Mouse (Mus musculus) stomach, embryonic 16.5 days (tissue): ENCODE results near the gene Hapln4. TPM values are rescaled to one million over a fixed set of nuclear protein-coding genes. Genes with fewer than 3 reads are reported as not detected.
A peak's percentile ranks its signal among the peaks of the same experiment; 100 is the strongest.
"Not testable (repeated sequence)": the region's sequence is repeated elsewhere in the genome, so short reads cannot be mapped to it uniquely, and the experiment has no call there.

Source experiments
- ATAC-seq: fragments of 200-750 bp; cut with Nextera tagmentation; 2 replicates; pipeline ENCODE4 v1.8.0; 2017; ENCODE audit warnings: moderate number of reproducible peaks, moderate TSS enrichment; ENCODE audit not compliant: insufficient read depth, low FRiP score
- H3K27ac ChIP-seq: fragments of 300-500 bp; sonication (generic); 2 replicates; pipeline ENCODE4 v1.5.1; 2014; ENCODE audit warnings: low read length
- H3K27me3 ChIP-seq: fragments of 300-500 bp; sonication (generic); 2 replicates; pipeline ENCODE4 v1.6.1; 2014; ENCODE audit warnings: low read length, control low read depth, mixed read lengths; ENCODE audit not compliant: control insufficient read depth, insufficient read depth
- H3K36me3 ChIP-seq: fragments of 300-500 bp; sonication (generic); 2 replicates; pipeline ENCODE4 v1.6.1; 2014; ENCODE audit warnings: low read length; ENCODE audit not compliant: control insufficient read depth, insufficient read depth
- H3K4me1 ChIP-seq: fragments of 300-500 bp; sonication (generic); 2 replicates; pipeline ENCODE4 v1.6.1; 2014; ENCODE audit warnings: low read length, control low read depth, mixed read lengths; ENCODE audit not compliant: control insufficient read depth, insufficient read depth
- H3K4me2 ChIP-seq: fragments of 300-500 bp; sonication (generic); 2 replicates; pipeline ENCODE4 v1.6.1; 2014; ENCODE audit warnings: low read depth, low read length, mixed read lengths
- H3K4me3 ChIP-seq: fragments of 300-500 bp; sonication (generic); replicated peaks from 2 replicates; pipeline ENCODE4 v1.5.1; 2014; ENCODE audit warnings: mild to moderate bottlenecking, low read length
- H3K9ac ChIP-seq: fragments of 300-500 bp; sonication (generic); 2 replicates; pipeline ENCODE4 v1.6.1; 2014; ENCODE audit warnings: low read length
- H3K9me3 ChIP-seq: fragments of 300-500 bp; sonication (generic); replicated peaks from 2 replicates; pipeline ENCODE4 v1.6.1; 2016; ENCODE audit warnings: low read length, control low read depth; ENCODE audit not compliant: control insufficient read depth
- WGBS: fragments of 180-500 bp; shearing (Covaris S2); extraction: QIAGEN DNeasy Blood & Tissue Kit; methylation state at CpG from one replicate; pipeline ENCODE4 v1.1.7; 2014; 5-methylcytosine and 5-hydroxymethylcytosine counted together
- polyA plus RNA-seq: library from polyadenylated mRNA; unstranded; fragments of >200 nt; fragmentation: Nextera tagmentation; extraction: Ambion mirVana; gene quantifications from 2 replicates; pipeline ENCODE4 v1.2.1, GENCODE M21; 2015

Gene Hapln4
- polyA plus RNA-seq, result 0.28 TPM in 1 of 2 replicates, not detected in the other

DNA sequence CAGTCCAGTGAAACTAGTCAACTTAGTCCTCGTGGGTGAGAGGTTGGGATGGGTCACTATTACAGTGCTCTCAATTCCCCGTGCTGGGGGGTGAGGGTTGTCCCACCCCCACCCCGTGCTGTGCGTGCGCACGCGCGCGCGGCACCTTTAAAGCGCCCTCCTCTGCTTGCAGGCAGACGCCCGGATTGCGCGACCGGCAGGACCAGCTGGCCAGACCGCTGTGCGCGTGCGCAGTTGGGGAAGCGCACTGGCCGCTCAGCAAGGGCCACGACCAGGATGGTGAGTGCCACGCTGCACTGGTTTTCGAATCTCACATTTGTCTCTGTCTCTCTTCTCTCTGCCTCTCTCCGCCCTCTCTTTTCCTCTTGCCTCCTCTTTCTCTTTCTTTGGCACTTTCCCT is at the start of gene Hapln4:
Gene Hapln4, plus strand, starts transcription at position 173 of the 400 bp plus-strand sequence.
- Histone ChIP-seq H3K9ac (peak within 1 kb of the TSS; percentile 49; the same call in 1 of the 2 replicates), H3K4me1 (peaks cover 13% of the 10 kb centered on the region), H3K27ac (no peak within 1 kb of the TSS), H3K36me3 (no peaks in the 10 kb centered on the region), H3K27me3 (peaks cover 64% of the 10 kb centered on the region), H3K4me2 (peak within 1 kb of the TSS; percentile 67), H3K4me3 (peak within 1 kb of the TSS; percentile 42), H3K9me3 (no peaks in the 10 kb centered on the region)
- no peak for ATAC-seq
- WGBS, result under 1% methylated on average over 26 of the region's 26 CpGs

- no peaks in the 10 kb centered on the region for H3K27me3 ChIP-seq
- no peak overlapping the region for H3K4me2 ChIP-seq
- H3K36me3 ChIP-seq, result no peaks in the 10 kb centered on the region
- no peak overlapping the region for H3K9ac ChIP-seq
- no peak for ATAC-seq
- H3K9me3 ChIP-seq, result no peaks in the 10 kb centered on the region
- no peak overlapping the region for H3K27ac ChIP-seq
- H3K4me1 ChIP-seq, result peaks cover 20% of the 10 kb centered on the region
- no peak overlapping the region for H3K4me3 ChIP-seq
- 83% methylated on average over 1 of the region's 1 CpGs for WGBS
Measured at GRCm38 (mm10) chr8:70037994-70038393, 45.3 kb upstream of the Hapln4 start.

- H3K36me3 ChIP-seq, result 0 out of 2 replicates have a peak, but pooled peaks cover 3% of the 10 kb centered on the region
- H3K4me2 ChIP-seq, result peak overlapping the region; percentile 97
- H3K4me1 ChIP-seq, result peaks cover 31% of the 10 kb centered on the region
- ATAC-seq, result peak; percentile 23; the same call in 1 of the 2 replicates
- peak overlapping the region; percentile 93 for H3K9ac ChIP-seq
- H3K27ac ChIP-seq, result peak overlapping the region; percentile 15; the same call in 1 of the 2 replicates
- WGBS, result 1% methylated on average over 47 of the region's 47 CpGs
- H3K9me3 ChIP-seq, result no peaks in the 10 kb centered on the region
- H3K27me3 ChIP-seq, result no peaks in the 10 kb centered on the region
- peak overlapping the region; percentile 99 for H3K4me3 ChIP-seq
Measured at GRCm38 (mm10) chr8:70041885-70042546, 41.2 kb upstream of the Hapln4 start.

GRCm38 (mm10) chr8:70042583-70043455 is 40.4 kb upstream of the Hapln4 start, which contains the start of the genes Mau2 and Sugp1:
Mau2 (minus strand) TSS chr8:70042734.
Sugp1 (plus strand) TSS chr8:70042813.
- H3K27ac ChIP-seq, result peak within 1 kb of the TSS; percentile 82
- ATAC-seq, result peak; percentile 96
- no peaks in the 10 kb centered on the region for H3K9me3 ChIP-seq
- H3K36me3 ChIP-seq, result 0 out of 2 replicates have a peak, but pooled peaks cover 3% of the 10 kb centered on the region
- peak within 1 kb of the TSS; percentile 93 for H3K9ac ChIP-seq
- H3K4me1 ChIP-seq, result peaks cover 34% of the 10 kb centered on the region
- under 1% methylated on average over 65 of the region's 65 CpGs for WGBS
- no peaks in the 10 kb centered on the region for H3K27me3 ChIP-seq
- H3K4me3 ChIP-seq, result peak within 1 kb of the TSS; percentile 99
- H3K4me2 ChIP-seq, result peak within 1 kb of the TSS; percentile 97

GRCm38 (mm10) chr8:70043996-70044395 is 39.3 kb upstream of the Hapln4 start:
- no peaks in the 10 kb centered on the region for H3K27me3 ChIP-seq
- H3K9ac ChIP-seq, result no peak overlapping the region
- H3K4me3 ChIP-seq, result peak overlapping the region; percentile 99
- no peak overlapping the region for H3K27ac ChIP-seq
- no peak for ATAC-seq
- H3K9me3 ChIP-seq, result no peaks in the 10 kb centered on the region
- 89% methylated on average over 5 of the region's 5 CpGs for WGBS
- peak overlapping the region; percentile 95 for H3K4me2 ChIP-seq
- H3K4me1 ChIP-seq, result peaks cover 34% of the 10 kb centered on the region
- 0 out of 2 replicates have a peak, but pooled peaks cover 3% of the 10 kb centered on the region for H3K36me3 ChIP-seq

DNA sequence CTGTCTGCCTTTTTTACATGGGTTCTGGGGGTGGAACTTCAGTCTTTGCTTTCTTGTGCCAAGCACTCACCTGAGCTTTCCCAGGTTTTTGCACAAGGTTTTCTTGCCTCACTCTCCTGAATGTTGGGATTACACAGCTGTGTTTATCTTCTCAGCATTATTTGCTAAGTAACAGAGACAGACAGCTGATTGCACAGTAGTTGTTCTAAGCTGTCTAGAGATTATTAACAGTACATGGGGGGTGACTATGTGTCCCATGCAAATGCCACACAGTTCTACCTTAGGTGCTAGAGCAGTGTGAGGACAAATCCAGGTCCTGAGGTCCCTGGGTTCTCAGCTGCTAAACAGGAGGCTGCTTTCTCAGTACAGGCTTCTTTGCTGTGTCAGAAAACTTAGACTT is 33.6 kb upstream of the Hapln4 start:
- Histone ChIP-seq H3K4me1 (0 out of 2 replicates have a peak, but pooled peaks cover 5% of the 10 kb centered on the region), H3K4me2 (no peak overlapping the region)

DNA sequence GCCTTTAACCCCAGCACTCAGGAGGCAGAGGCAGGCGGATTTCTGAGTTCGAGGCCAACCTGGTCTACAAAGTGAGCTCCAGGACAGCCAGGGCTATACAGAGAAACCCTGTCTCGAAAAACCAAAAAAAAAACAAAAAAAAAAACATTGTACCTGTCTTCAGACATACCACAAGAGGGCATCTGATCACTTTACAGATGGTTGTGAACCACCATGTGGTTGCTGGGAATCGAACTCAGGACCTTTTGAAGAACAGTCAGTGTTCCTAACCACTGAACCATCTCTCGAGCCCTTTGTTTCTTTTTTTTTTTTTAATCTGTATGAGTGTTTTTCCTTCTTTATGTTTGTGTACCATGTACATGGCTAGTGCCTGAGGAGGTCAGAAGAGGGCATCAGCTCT is 32.8 kb upstream of the Hapln4 start:
- ATAC-seq, H3K9ac ChIP-seq, H3K27me3 ChIP-seq, H3K27ac ChIP-seq, H3K9me3 ChIP-seq, H3K4me2 ChIP-seq, H3K4me3 ChIP-seq, H3K4me1 ChIP-seq: not testable (repeated sequence)
- H3K36me3 ChIP-seq, result peaks cover 18% of the 10 kb centered on the region
- WGBS, result 91% methylated on average over 5 of the region's 5 CpGs

More for the DNA sequence above, 33.6 kb upstream of the Hapln4 start:
- H3K36me3 ChIP-seq, result peaks cover 18% of the 10 kb centered on the region
- H3K9me3 ChIP-seq, result no peaks in the 10 kb centered on the region
- H3K4me3 ChIP-seq, result no peak overlapping the region
- no peak for ATAC-seq
- H3K9ac ChIP-seq, result no peak overlapping the region
- H3K27ac ChIP-seq, result no peak overlapping the region
- H3K27me3 ChIP-seq, result no peaks in the 10 kb centered on the region

DNA sequence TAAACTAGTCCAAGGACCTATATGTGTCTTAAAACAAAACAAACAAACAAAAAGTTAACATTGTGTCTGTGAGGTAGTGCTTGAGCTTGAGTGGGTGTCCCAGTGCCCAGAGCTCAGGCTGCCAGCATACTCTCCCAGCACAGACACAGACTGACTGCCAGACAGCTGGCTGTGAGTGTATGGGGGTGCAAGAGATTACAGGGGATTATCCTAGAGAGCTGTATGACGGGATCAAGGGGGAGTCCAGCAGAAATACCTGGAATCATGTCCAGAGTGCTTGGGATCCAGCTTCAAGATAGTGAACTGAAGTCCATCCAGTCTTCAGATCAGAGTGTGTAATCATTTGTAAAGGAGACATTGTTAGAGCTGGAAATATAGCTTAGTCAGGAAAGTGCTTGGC is 25.5 kb upstream of the Hapln4 start:
- 88% methylated on average over 1 of the region's 1 CpGs for WGBS
- no peak overlapping the region for H3K27ac ChIP-seq
- H3K36me3 ChIP-seq, result peaks cover 11% of the 10 kb centered on the region

More for the DNA sequence above, 25.5 kb upstream of the Hapln4 start:
- no peak overlapping the region for H3K4me2 ChIP-seq
- no peak for ATAC-seq
- H3K4me1 ChIP-seq, result no peaks in the 10 kb centered on the region
- no peak overlapping the region for H3K4me3 ChIP-seq
- no peaks in the 10 kb centered on the region for H3K9me3 ChIP-seq
- H3K27me3 ChIP-seq, result no peaks in the 10 kb centered on the region
- H3K9ac ChIP-seq, result no peak overlapping the region
